Mouse (Mus musculus): ENCODE results near the gene Sem1.

- TF ChIP-seq POLR2AphosphoS2 (IDR thresholded peaks at IDR 0.05; ENCODE audit: insufficient read length, low read depth) (no peak), POLR2A (IDR thresholded peaks at IDR 0.05; ENCODE audit: insufficient read length, low read depth) (no peak)
Observed at GRCm38 (mm10) chr6:6557647-6558046, 20.8 kb downstream of the Sem1 start.
